Mouse (Mus musculus) hindbrain, embryonic 10.5 days (tissue): ENCODE results near the gene Ctnnd1. TPM values are rescaled to one million over a fixed set of nuclear protein-coding genes. Genes with fewer than 3 reads are reported as not detected.

Experiments used
- DNase-seq: peaks from one replicate; pipeline ENCODE4 v3.0.0-alpha.2; 2017; ENCODE audit warnings: low spot score
- H3K27ac ChIP-seq: fragments of 300-500 bp; sonication (generic); 2 replicates; pipeline ENCODE4 v1.5.1; 2016; ENCODE audit warnings: mild to moderate bottlenecking, moderate library complexity
- H3K27me3 ChIP-seq: fragments of 300-500 bp; sonication (generic); 2 replicates; pipeline ENCODE4 v1.6.1; 2016; ENCODE audit warnings: mild to moderate bottlenecking; ENCODE audit not compliant: poor library complexity, insufficient read depth, severe bottlenecking
- H3K36me3 ChIP-seq: fragments of 300-500 bp; sonication (generic); 2 replicates; pipeline ENCODE4 v1.6.1; 2016; ENCODE audit warnings: mild to moderate bottlenecking, moderate library complexity
- H3K4me1 ChIP-seq: fragments of 300-500 bp; sonication (generic); replicated peaks from 2 replicates; pipeline ENCODE4 v1.6.1; 2016; ENCODE audit warnings: mild to moderate bottlenecking
- H3K4me3 ChIP-seq: fragments of 300-500 bp; sonication (generic); 2 replicates; pipeline ENCODE4 v1.5.1; 2016; ENCODE audit warnings: mild to moderate bottlenecking, moderate library complexity
- H3K9me3 ChIP-seq: fragments of 300-500 bp; sonication (generic); 2 replicates; pipeline ENCODE4 v1.6.1; 2016; ENCODE audit warnings: mild to moderate bottlenecking, moderate library complexity
- WGBS: fragments of 180-500 bp; shearing (Covaris S2); methylation state at CpG from one replicate; pipeline ENCODE4 v1.1.7; 2016; 5-methylcytosine and 5-hydroxymethylcytosine counted together
- polyA plus RNA-seq: library from polyadenylated mRNA; unstranded; fragments of >200 nt; fragmentation: Nextera tagmentation; extraction: Ambion mirVana; gene quantifications from 2 replicates; pipeline ENCODE4 v1.2.1, GENCODE M21; 2016

Gene Ctnnd1
- polyA plus RNA-seq, 1 experiment from 2014 or later: 33.2 TPM

DNA sequence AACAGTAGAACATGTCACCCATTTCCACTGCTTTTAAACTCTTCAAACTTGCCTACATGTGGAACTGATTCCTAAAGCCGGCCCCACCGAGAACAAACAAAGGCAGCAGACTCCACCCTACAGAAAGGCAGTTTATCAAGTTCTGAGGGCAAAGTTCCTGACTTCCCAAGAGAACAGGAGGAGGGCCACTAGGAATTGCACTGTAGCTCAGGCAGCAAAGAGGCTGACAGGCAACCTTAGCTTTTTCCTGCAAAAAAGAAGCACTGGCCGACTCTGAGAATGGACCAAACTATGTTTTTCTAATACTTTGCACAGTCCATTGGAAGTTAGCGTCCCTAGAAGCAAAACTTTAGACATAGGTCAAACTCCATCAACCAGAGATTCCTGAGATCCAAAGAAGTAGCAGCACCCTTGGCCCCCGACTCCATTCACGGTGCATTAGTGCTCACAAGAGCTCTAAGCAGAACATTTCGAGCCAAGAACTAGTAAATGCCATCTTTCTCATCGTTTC lies 14.3 kb downstream of the Ctnnd1 start:
- no peaks in the 10 kb centered on the region for H3K9me3 ChIP-seq
- 0 out of 2 replicates have a peak, but pooled peaks cover 3% of the 10 kb centered on the region for H3K36me3 ChIP-seq
- peak overlapping the region; percentile 83 for H3K27ac ChIP-seq
- H3K27me3 ChIP-seq: no peaks in the 10 kb centered on the region
- H3K4me1 ChIP-seq: peaks cover 68% of the 10 kb centered on the region
- 18% methylated on average over 8 of the region's 8 CpGs for WGBS
- peak overlapping the region; percentile 21 for H3K4me3 ChIP-seq
- DNase-seq: peak; percentile 33

DNA sequence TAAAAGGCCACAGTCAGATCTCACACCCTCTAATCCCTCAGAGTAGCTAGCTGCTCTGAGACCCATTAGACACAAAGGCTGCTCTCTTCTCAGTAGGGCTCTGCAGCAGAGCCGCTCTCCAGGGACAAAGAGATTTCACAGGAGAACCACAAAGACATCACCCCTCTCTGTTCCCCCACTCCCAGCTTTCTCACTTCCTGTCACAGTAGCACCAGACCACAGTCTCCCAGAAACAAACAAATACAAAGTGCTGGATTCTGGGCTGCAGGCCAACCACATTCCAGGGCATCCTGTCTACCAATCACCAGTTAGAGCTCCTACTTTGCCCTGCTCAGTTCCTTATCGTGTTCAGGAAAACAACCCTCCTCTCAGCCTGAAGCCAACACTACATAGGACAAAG lies 15.0 kb downstream of the Ctnnd1 start:
- WGBS: 1% methylated on average over 2 of the region's 2 CpGs
- Histone ChIP-seq H3K4me3 (peak overlapping the region; percentile 21), H3K4me1 (peaks cover 65% of the 10 kb centered on the region), H3K9me3 (no peaks in the 10 kb centered on the region), H3K36me3 (peaks cover 3% of the 10 kb centered on the region; the same call in 1 of the 2 replicates), H3K27ac (peak overlapping the region; percentile 83), H3K27me3 (no peaks in the 10 kb centered on the region)
- peak; percentile 65 for DNase-seq

DNA sequence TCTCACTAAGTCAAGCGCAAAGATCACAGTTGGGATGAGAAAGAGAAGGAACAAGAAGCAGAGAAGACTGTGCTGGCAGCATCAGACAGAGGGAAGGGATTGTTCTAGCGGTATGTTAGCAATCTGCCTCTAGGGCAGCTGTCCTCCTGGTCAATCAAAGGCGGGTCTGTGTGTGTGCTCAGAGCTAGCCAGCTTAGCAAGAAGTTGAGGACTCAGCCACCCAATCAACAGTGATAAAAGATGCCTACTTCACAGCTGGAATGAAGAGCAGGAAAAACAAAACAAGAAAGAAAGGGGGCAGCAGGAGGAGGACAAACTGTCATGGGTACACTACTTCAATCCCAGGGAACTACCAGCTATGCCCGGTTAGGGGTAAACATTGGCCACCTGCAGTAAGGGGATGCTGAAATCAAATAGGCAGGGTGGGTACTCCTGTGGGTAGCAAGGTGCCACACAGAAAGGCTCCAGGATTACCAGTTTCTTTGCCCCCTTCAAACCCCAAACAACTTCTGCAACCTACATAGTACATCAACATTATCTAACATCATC lies 15.6 kb downstream of the Ctnnd1 start:
- Histone ChIP-seq H3K27me3 (no peaks in the 10 kb centered on the region), H3K4me3 (peak overlapping the region; percentile 24; the same call in 1 of the 2 replicates), H3K9me3 (no peaks in the 10 kb centered on the region), H3K36me3 (peaks cover 3% of the 10 kb centered on the region; the same call in 1 of the 2 replicates), H3K27ac (peak overlapping the region; percentile 83), H3K4me1 (peaks cover 65% of the 10 kb centered on the region)
- 28% methylated on average over 4 of the region's 4 CpGs for WGBS
- DNase-seq: peak; percentile 27

DNA sequence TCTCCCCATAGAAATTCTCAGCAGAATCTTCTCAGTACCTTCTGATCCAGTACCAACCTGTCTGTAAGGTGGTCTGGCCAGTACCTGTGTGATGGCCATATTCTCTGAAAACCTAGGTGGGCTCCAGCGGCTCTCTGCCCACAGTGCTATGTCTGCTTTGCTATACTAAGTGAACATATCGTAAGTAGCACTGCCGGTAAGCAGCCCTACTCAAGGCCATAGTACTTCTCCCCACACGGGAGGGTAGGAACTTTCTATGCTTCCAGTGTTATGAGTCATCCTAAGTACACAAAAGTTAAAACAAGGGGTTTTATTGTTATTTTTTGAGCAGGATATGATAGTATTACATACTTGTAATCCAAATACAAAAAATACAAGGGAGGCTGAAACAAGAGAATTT lies 16.6 kb downstream of the Ctnnd1 start:
- Histone ChIP-seq H3K4me1 (peaks cover 61% of the 10 kb centered on the region), H3K4me3 (no peak overlapping the region), H3K36me3 (peaks cover 3% of the 10 kb centered on the region; the same call in 1 of the 2 replicates), H3K9me3 (no peaks in the 10 kb centered on the region), H3K27ac (peak overlapping the region; percentile 83; the same call in 1 of the 2 replicates), H3K27me3 (no peaks in the 10 kb centered on the region)
- 79% methylated on average over 4 of the region's 4 CpGs for WGBS
- no peak for DNase-seq

DNA sequence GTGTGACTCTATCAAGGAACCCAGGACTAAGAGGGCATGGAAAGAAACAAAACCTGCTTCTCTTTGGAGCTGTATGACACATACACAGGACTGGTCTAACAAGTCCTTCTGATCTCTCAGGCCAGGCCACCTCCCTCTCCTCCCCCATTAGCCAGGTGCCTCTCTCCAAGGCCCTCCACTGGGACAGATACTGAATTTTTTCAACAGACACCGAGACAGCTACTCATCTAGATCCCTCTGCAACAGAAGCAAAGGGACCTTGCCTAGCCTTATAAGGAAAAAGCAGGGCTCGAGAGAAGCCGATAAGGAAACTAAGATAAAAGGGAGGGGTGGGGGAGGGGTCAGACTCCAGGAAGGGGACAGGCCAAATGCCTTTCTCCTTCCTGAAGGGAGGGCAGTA lies 17.6 kb downstream of the Ctnnd1 start:
- Histone ChIP-seq H3K27me3 (no peaks in the 10 kb centered on the region), H3K9me3 (no peaks in the 10 kb centered on the region), H3K4me3 (no peak overlapping the region), H3K27ac (peak overlapping the region; percentile 69), H3K4me1 (peaks cover 51% of the 10 kb centered on the region), H3K36me3 (peaks cover 3% of the 10 kb centered on the region; the same call in 1 of the 2 replicates)
- WGBS: 4% methylated on average over 3 of the region's 3 CpGs
- DNase-seq: peak; percentile 6

DNA sequence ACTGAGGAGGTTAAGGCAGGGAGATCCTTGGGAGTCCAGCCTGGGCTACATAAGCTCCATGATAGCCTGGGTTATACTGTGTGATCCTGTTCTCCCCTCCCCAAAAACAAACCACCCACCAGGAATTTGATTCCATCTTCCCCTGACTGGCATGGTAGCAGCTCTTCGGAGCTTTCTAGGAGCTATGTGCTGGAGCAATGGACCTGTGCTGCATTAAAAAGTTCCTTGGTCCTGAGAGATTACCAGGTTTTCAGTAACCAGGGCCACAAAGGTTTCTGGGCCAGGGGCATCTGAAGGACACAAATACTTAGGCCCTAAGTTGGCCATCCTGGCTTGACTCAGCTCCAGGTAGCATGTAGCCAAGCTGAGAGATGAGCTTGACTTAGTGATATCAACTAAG lies 18.6 kb downstream of the Ctnnd1 start:
- WGBS: 88% methylated on average over 1 of the region's 1 CpGs
- peaks cover 3% of the 10 kb centered on the region; the same call in 1 of the 2 replicates for H3K36me3 ChIP-seq

DNA sequence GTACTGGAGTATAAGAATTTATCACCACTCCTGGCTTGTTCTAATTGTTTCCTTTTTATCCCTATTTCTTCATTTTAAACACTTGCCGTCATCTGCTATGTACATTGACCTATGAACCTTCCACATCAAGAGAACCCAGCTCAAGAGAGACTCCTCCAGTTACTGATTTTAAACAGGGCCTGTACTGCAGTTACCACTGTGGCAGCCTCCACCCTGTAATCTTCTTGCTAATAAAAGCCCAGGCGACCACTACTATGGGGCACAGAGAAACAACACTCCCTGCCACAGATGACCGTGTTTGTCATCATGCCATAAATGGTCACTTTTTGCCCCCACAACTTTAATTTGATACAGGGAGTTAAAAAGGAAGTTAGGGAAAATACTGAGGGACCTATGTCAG lies 23.5 kb downstream of the Ctnnd1 start:
- H3K4me1 ChIP-seq: peaks cover 16% of the 10 kb centered on the region
- 72% methylated on average over 3 of the region's 3 CpGs for WGBS
- no peaks in the 10 kb centered on the region for H3K27me3 ChIP-seq
- no peaks in the 10 kb centered on the region for H3K9me3 ChIP-seq
- peaks cover 28% of the 10 kb centered on the region for H3K36me3 ChIP-seq
- no peak overlapping the region for H3K4me3 ChIP-seq
- H3K27ac ChIP-seq: no peak overlapping the region
- DNase-seq: no peak

More for the DNA sequence above, 18.6 kb downstream of the Ctnnd1 start:
- DNase-seq: no peak
- Histone ChIP-seq H3K27ac (no peak overlapping the region), H3K4me1 (peaks cover 50% of the 10 kb centered on the region), H3K27me3 (no peaks in the 10 kb centered on the region), H3K9me3 (no peaks in the 10 kb centered on the region), H3K4me3 (no peak overlapping the region)

DNA sequence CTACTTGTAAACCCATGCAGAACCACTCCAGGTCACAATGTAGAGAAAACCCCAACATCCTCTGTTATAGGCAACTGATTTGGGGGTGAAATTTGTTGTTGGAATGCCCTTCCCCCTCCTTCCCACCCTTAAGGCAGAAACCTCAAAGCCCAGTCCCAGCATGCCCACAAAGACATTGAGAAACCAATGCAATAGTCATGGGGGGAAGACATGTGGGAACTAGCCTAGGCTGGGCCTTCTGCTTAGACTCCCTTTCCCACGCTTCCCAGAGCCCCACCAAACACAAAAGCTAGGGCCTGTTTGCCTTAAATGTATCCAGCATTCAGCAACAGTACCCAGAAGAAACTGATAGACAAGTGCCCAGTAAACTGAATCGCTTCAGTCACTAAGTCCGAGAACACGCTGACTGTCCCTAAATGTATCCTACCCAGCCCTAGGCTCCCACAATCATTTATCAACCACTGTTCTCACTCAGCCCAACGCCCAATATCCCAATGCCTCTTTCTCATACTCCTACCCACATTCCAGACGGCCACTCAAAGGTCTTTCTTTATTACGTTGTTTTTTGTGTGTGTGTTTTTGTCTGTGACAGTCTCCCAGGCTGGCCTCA lies 24.1 kb downstream of the Ctnnd1 start:
- no peak overlapping the region for H3K27ac ChIP-seq
- H3K9me3 ChIP-seq: no peaks in the 10 kb centered on the region
- H3K4me3 ChIP-seq: no peak overlapping the region
- H3K4me1 ChIP-seq: peaks cover 16% of the 10 kb centered on the region
- no peaks in the 10 kb centered on the region for H3K27me3 ChIP-seq
- 77% methylated on average over 7 of the region's 7 CpGs for WGBS
- DNase-seq: no peak
- H3K36me3 ChIP-seq: peaks cover 30% of the 10 kb centered on the region

DNA sequence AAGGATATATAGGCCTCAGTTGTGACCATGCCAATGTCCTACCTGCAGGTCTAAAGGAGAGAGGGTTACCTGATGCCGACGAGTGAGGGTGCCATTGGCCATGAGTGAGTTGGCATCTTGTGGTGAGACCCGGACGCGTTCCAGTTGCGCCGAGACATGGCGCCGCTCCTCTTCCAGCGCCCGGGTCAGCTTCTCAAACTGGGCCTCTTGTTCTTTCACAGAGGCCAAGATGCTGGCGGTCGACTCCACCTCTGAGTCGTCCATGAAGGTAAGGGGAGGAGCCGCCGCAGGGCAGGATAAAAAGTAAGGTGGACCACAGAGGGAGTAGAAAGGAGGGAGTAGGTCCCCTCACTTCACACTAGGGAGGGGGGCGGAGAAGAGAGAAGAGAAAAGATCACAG lies 26.4 kb downstream of the Ctnnd1 start:
- Histone ChIP-seq H3K36me3 (peaks cover 52% of the 10 kb centered on the region), H3K27ac (no peak overlapping the region), H3K9me3 (no peaks in the 10 kb centered on the region), H3K27me3 (no peaks in the 10 kb centered on the region), H3K4me3 (no peak overlapping the region), H3K4me1 (peaks cover 16% of the 10 kb centered on the region)
- 93% methylated on average over 17 of the region's 17 CpGs for WGBS
- DNase-seq: no peak

DNA sequence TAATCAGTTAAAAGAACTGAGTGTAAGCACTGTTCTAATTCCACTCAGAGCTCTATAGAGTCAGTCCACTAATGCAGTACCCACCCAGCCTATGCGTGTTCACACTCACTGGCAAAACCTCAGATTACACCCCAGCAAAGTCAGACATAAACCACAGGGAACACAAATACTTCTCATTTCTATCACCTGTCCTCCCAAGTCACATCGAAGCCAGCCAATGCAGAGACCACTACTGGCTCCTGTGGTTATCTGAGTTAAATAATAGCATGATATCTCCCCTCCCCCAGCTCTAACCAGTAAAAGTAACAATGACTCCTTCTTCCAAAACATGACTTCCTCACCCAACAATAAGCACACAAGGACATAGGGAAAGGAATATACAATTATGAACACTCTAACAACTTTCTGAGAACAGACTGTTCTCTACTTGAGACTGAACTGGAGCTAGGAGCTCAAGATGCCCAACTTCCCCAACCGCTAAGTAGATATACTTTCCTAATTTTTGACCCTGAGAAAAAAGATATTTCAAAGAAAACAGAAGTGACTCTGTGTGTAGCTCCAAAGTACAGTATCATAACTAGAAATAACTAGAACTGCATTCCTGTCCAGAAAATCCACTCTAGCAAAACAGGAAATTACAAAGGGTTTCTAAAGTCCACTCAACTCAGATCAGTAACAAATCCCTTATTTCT lies 27.0 kb downstream of the Ctnnd1 start:
- H3K27ac ChIP-seq: no peak overlapping the region
- 92% methylated on average over 3 of the region's 3 CpGs for WGBS
- no peaks in the 10 kb centered on the region for H3K9me3 ChIP-seq
- H3K36me3 ChIP-seq: peaks cover 59% of the 10 kb centered on the region
- DNase-seq: no peak
- H3K27me3 ChIP-seq: no peaks in the 10 kb centered on the region
- no peak overlapping the region for H3K4me3 ChIP-seq
- peaks cover 16% of the 10 kb centered on the region for H3K4me1 ChIP-seq

DNA sequence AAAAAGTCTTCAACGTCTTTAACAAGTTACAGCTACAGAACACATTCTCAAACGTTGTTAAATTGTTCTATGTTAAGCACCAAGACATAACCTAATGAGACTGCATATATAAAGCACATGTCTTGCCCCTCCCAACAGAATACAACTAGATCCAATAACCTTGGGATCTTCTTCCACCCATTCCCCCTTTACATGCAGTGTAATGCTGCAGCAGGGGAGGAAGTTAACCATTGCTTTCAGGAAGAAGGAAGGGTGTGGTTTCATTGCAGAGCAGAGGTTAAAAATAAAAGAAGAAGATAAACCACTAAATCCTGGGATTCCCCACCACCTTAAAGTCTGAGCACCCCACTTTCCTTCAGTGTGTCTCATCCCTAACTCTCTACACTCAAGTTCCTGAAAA lies 27.9 kb downstream of the Ctnnd1 start:
- H3K36me3 ChIP-seq: peaks cover 63% of the 10 kb centered on the region
- WGBS: 83% methylated on average over 2 of the region's 2 CpGs

DNA sequence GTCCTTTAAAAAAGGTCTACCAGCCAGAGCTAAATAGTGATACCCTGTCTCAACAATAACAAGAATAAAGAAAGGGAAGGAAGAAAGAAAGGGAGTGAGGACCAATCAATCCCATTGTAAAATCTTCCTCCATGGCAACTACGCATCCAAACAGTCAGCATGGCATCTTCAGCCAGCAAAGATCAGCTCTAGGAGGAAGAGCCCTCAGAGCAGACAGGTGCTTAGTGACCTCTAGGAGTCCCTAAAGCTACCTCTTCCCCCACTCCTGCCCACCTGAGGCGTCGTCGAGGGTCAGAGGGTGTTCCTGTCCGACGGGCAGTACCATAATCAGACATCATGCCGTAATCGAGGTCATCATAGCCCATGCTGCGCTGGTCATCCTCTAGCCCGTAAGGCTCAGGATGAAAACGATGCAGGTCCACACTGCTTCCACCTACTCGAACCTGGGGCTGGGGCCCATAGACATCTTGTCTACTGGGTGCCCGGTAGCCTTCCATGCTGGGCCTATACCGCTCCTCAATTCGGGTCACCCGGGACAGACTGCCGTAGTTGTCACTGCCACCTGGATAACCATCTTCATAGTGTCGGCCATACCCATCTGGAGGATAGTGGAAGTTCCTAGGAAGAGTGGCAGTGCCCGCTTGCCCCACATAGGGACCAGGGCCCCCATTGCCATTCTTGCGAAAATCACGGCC lies 30.8 kb downstream of the Ctnnd1 start:
- DNase-seq: no peak
- Histone ChIP-seq H3K4me1 (no peaks in the 10 kb centered on the region), H3K36me3 (peaks cover 84% of the 10 kb centered on the region), H3K27me3 (no peaks in the 10 kb centered on the region), H3K9me3 (no peaks in the 10 kb centered on the region), H3K4me3 (no peak overlapping the region), H3K27ac (no peak overlapping the region)
- 95% methylated on average over 21 of the region's 21 CpGs for WGBS

More for the DNA sequence above, 27.9 kb downstream of the Ctnnd1 start:
- no peak overlapping the region for H3K27ac ChIP-seq
- H3K4me3 ChIP-seq: no peak overlapping the region
- peaks cover 14% of the 10 kb centered on the region for H3K4me1 ChIP-seq
- no peak for DNase-seq
- no peaks in the 10 kb centered on the region for H3K9me3 ChIP-seq
- H3K27me3 ChIP-seq: no peaks in the 10 kb centered on the region
